Mouse (Mus musculus): ENCODE data around the gene Duxf3.
"Not testable (repeated sequence)": the region's sequence is repeated elsewhere in the genome, so short reads cannot be mapped to it uniquely, and the experiment has no call there.

The Duxf3 gene

DNA sequence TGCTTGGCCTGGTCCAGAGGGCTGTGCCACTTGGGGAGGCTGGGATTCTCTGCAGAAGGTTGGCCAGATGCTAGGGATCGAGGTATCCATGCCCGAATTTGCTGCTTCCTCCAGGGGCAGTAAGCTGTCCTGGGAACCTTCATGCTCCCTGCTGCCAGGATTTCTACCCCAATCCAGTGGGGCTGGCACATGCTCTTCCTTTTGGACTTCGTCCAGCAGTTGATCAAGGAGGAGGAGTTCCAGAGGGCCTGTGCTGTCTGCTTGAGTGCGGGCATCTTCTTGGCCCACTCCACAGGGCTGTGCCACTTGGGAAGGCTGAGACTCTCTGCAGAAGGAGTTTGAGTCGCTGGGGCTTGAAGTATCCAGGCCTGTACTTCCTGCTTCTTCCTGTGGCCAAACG is 9.3 kb downstream of the Duxf3 start:
- not testable (repeated sequence) for DNase-seq (ENCODE audit: low spot score)

- DNase-seq (ENCODE audit: low spot score) = not testable (repeated sequence)
Observed at GRCm38 (mm10) chr10:58221571-58221970, 10.9 kb downstream of the Duxf3 start.

- no peak for DNase-seq (ENCODE audit: low spot score)
Observed at GRCm38 (mm10) chr10:58220726-58221125, 11.7 kb downstream of the Duxf3 start.

- DNase-seq (ENCODE audit: low spot score) = no peak
Observed at GRCm38 (mm10) chr10:58217366-58217765, 15.1 kb downstream of the Duxf3 start.

DNA sequence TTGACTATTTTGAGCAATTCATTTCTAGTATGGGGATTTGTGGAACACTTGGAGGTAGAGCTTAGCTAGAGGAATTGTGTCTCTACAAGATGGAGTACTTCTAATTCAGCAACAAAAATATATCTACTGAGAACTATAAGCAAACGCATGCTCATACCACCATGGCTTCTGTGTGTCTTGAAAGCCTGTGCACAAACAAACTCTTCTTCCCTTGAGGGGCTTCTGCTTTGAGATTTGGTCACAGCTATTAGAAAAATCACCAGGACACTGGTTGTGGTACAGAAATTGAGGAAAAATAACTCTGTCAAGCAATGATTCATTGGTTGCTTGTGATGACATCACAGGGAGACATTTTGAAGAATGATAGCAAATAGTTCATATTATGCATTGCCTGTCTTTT is 17.1 kb downstream of the Duxf3 start:
- DNase-seq (ENCODE audit: low spot score) = no peak

GRCm38 (mm10) chr10:58214934-58215333 is 17.5 kb downstream of the Duxf3 start:
- no peak for DNase-seq (ENCODE audit: low spot score)

GRCm38 (mm10) chr10:58214497-58214896 is 18.0 kb downstream of the Duxf3 start:
- no peak for DNase-seq (ENCODE audit: low spot score)

GRCm38 (mm10) chr10:58212230-58212629 is 20.2 kb downstream of the Duxf3 start:
- DNase-seq (ENCODE audit: low spot score) = no peak

- DNase-seq (ENCODE audit: low spot score) = no peak
Observed at GRCm38 (mm10) chr10:58211213-58211612, 21.3 kb downstream of the Duxf3 start.

- DNase-seq (ENCODE audit: low spot score) = no peak
Observed at GRCm38 (mm10) chr10:58210514-58210913, 22.0 kb downstream of the Duxf3 start.

DNA sequence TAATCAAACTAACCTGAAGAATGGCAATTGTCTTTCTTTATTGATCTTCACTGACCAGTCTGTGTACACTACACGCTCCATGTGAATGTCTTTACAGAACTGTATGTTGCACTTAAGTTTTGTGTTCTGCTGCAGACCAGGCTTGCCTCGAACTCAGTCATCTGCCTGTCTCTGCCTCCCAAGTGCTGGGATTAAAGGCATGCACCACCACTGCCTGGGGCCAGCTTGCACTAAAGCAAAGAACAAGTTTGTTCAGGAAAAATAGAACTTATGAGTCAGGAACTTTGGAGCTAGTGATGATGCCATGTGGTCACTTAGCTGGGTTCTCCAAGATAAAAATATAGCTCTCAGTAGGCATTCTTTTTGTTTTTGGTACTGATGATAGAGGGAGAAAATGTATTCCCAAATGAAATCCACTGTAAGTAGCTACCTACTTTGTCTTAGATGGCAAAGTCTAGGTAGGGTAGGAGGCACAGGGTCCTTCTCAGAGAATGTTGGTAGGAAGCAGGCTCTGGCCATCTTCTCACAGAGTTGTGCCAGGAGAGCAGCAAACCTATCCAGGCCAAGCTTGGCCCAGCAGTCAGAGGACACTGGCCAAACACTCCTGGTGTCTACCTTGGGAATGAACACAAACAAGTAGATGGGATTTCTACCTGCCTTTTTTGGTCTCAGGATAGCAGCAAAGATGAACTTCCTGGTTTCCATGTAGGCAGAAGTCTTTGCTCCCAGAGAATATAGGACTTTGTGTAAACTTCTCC is 22.6 kb downstream of the Duxf3 start:
- no peak for DNase-seq (ENCODE audit: low spot score)

- no peak for DNase-seq (ENCODE audit: low spot score)
Observed at GRCm38 (mm10) chr10:58206639-58207404, 25.7 kb downstream of the Duxf3 start.

- DNase-seq (ENCODE audit: low spot score) = no peak
Observed at GRCm38 (mm10) chr10:58205986-58206385, 26.5 kb downstream of the Duxf3 start.
